Mouse (Mus musculus): ENCODE measurements around the gene Ddost.

Ddost gene

DNA sequence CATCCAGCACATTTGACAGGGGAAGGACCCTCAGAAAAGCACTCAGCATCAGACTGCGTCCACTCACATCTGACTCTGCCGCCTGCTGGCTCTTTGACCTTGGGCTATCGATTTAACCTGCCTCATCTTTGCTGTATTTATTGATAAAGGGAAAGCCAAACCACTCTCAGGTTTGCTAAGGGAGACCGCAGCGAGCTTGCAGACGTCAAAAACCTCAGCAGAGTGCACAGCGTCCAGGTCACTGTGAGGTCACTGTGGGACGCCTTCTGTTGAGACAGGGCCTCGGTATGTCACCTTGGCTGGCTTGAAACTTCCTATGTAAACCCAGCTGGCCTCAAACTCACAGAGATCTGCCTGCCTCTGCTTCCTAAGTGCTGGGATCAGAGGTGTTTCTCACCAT, 32.8 kb downstream of the Ddost start:
- DNase-seq (ENCODE audit: low spot score), result no peak

DNA sequence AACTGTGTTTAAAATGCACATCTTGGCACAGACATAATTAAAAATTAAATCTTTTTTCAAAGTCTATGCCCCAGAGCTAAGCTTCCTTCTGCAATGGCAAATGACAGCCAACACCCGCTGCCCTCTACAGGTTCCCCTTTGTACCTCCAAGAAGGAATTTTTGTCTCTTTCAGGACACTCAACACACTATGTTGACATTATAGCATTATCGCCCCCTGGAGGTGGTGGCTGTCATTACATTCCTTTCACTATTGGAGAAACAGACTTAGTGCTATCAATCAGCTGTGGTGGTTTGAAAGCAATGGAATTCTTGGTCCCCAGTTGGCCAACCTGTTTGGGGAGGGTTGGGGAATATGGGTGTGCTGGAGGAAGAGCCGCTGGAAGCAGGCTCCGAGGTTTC, 35.4 kb downstream of the Ddost start:
- peak; percentile 43 for DNase-seq (ENCODE audit: low spot score)

DNA sequence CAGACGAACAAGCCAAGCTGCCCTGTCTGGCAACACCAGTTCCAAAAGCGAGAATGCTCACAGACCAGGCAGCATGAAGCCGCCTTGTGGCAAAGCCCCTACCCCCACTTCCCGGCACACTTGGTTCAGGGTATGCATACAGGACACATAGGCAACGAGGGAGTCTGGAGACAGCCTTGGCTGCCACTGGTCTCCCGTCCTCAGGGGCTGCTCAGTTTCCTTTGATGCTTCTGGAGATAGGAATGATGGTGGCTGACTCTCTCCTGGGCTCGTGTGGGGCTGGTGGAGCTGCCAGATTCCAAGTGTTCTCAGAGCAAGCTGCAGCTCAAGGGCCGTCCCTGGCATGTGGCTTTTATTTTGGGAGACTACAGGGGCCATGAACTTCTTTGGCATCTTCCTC, 36.9 kb downstream of the Ddost start:
- DNase-seq (ENCODE audit: low spot score), result no peak

DNA sequence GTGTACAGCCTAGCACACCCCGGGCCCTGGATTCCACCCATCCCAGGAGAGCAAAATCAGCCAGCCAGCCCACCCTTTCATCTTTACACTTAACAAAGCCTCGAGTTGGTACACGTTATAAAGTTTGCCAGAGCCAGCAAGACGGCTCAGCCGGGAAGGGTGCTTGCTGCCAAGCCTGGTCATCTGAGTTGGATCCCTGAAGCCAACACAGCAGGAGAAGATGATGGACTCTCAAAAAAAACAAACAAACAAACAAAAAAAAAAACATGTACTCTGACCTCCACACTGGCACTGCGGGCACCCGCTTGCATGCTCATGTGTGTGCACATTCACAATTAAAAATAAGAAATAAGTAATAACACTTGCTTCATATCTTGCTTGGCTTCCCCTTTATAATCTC, 37.5 kb downstream of the Ddost start:
- no peak for DNase-seq (ENCODE audit: low spot score)

DNA sequence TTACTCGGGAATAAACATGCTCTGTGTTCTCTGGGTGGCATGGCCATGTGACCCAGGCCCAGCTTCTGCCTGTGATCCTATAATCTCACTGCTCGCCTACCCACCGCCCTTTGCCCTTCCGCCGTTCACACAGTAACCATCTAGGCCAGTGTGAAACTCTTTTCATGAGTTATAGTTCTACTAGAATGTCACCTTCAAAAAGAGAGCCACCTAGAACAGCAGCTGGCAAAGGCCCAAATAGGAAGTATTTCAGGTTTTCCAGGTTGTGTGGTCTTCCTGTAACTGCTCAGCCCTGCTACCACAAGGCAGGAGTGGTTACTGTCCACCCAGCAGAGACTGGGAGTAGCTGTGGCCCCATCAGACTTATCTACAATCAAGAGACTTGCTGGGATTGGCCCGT, 38.2 kb downstream of the Ddost start:
- no peak for DNase-seq (ENCODE audit: low spot score)

DNA sequence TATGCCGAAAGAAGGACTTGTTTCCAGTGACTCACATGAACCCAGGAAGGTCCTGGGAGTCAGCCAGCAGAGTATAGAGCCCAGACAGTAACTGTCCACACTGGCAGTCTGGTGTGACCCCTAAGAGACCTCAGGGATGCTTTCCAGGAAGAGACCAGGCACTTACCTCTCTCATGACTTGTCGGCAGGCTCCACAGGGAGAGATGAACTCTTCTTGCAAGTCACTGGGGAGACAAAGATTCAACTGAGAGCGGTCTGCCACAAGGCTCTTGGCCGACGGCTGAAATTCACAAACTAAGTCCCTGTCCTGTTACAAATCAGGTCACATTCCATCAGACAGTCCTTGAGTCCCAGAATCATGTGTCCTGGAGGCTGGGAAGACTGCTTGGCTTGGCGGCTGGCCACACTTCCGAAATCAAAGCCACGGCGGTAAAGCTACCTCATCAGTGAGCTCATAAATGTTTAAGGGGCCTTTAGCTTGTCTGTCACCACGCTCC, 38.9 kb downstream of the Ddost start:
- no peak for DNase-seq (ENCODE audit: low spot score)

DNA sequence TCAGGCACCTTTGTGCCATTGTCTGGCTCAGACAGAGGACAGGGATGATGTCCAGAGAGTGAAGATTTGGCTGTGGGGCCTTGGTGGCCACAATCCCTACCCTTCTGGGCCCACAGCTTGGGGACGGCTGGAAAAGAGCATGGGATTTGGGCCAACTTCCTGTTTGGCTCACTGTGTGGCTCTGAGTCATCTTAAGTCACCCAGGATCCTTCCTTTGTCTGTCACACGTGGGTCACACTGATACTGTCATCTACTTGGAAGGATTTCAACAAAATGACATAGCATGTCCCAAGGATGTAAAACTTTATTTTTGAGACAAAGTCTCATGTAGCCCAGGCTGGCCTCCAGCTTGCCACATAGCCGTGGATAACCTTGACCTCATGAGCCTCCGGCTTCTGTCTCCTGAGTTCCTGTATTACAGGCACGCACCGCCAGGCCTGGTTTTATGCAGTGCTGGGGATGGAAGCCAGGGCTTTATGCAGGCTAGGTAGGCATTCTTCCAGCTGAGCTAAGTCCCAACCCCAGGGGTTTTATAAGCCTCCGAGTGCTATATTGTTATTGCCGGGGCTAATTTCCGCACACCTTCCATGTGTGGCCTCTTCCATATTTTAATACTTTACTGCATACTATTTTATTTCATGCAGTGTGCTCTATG, 40.5 kb downstream of the Ddost start:
- DNase-seq (ENCODE audit: low spot score), result peak; percentile 19

DNA sequence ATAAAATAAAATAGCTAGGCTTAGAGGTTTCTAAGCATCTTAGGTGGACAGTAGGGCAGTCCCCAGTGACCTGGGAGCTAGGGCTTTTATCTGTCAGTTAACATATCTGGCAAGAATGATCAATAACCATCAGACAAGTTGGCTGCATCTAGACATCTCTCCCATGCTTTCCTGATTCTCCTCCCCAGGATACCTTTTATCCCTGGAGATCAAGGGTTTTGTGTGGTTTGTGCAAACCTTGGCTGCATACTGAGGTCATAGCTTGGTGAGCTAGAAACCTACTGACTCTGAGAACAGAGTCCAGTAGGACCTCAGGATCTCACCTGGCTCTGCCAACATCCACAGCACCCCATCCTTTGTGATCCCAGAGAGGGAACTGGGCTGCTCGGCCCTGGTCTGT, 42.8 kb downstream of the Ddost start:
- no peak for DNase-seq (ENCODE audit: low spot score)

DNA sequence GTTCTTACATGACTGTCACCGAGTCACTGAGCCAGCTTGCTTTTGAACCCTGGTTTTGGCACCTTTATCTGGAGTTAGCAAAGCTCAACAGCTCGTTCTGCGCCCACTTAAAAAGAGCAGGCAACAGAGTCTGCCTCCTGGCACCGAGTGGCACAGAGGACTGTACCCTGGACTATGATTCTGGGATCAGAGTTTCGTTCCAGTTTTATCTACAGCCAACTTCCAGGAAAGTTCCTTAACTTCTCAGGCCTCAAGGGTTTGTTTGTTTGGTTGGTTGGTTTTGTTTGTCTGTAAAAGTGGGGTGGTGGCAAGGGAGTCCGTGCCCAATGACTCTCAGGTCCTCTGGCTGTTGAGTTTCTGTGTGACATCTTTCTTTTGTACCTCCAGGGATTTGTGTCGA, 44.2 kb downstream of the Ddost start:
- DNase-seq (ENCODE audit: low spot score), result no peak

DNA sequence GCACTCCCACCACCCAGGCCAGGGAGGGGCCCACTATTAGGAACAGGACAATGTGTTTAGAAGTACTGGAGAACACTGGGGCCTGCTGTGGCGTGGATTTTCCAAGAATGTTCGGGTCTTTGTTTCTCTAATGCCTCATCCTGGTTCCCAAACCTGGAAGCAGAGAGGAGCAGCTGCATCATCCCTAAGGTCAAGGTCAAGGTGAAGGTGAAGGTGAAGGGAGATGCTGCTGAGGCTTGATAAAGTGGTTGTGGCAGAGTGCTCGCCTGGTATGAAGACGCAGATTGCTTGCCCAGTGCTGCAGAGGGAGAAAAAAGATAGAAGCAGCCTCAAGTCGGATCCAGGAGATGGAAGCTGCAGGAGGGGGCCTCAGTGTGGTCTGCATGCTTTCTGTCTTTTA, 47.3 kb downstream of the Ddost start:
- DNase-seq (ENCODE audit: low spot score), result no peak

DNA sequence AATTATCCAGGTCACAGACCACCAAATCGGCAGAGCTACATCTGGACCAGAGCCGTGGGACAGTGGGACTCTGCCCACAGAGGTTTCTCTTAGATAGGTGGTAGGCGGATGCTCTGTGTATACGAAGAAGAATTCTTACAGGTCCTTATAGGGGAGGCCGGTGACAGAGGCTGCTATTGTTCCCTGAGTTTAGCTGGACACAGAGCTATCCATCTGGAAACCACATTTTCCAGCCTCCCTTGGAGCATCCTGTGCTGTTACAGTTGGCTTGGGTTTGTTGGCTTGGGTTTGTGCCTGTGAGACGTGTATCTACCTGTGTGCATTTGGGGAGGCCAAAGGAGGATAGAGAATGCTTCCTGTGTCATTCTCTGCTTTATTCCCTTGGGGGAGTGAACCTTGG, 48.2 kb downstream of the Ddost start:
- DNase-seq (ENCODE audit: low spot score), result no peak

DNA sequence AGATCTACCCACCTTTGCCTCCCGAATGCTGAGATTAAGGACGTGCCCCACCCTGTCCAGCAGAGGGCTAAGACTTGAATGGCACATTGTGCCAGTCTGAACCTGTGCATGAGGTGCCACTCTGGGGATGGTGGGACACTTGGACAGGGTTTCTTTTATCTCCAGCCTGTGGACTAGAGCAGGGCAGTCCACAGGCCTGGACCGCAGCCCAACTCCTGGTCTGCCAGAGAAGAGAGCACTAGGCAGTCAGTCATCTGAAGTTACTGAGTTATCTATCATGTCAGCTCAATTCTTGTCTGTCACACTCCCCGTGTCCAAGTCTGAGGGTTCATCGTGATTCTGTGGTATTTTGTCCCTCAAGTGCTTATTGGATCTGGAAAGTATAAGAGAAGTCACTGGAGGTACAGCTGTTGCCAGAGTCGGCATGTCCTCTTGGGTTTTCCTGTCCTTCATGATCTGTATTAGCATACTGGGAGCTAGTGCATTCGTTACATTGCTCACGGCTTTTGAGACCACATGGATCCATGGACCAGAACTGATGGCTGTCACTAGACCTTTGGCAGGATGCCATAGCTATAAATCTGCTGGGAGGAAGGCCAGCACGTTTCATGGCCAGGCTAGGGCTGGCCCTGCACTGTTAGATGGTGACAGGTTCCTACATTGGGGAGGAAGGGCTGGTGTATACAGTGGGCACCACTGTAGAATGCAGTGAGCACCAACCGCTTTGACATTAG, 49.1 kb downstream of the Ddost start:
- DNase-seq (ENCODE audit: low spot score), result no peak

DNA sequence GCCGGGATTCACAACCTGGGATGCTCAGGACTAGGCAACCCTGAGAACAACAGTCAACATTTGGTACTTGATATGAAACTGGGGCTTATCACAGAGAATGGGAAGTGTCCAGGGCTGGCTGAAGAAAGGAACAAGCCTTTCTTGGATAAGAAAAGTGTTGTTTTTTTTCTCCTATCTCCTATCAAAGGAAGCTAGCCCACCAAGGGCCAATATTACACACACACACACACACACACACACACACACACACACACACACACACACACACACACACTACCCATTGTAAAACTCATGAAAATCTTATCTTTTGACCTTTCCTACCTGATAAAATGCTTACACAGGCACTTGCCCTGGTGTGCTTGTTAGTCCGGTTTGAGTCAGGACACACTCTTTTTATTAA, 51.0 kb downstream of the Ddost start:
- DNase-seq (ENCODE audit: low spot score), result no peak

DNA sequence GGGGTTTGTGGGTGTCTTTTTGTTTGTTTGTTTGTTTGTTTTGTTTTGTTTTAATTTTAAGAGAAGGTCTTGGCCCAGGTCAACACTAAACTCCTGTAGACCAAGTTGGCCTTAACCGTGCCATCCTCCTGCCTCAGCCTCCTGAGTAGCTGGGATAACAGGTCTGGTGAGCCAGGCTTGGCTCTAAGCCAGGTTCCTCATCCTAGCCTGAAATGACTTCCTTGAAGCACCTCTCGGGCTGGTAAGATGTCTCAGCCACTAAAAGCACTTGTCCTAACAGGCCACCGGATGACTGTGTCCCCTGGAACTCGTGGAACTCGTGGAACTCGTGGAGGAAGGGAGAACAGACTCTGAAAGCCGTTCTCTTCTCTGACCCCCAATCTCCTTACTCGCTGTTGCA, 51.6 kb downstream of the Ddost start:
- DNase-seq (ENCODE audit: low spot score), result no peak

DNA sequence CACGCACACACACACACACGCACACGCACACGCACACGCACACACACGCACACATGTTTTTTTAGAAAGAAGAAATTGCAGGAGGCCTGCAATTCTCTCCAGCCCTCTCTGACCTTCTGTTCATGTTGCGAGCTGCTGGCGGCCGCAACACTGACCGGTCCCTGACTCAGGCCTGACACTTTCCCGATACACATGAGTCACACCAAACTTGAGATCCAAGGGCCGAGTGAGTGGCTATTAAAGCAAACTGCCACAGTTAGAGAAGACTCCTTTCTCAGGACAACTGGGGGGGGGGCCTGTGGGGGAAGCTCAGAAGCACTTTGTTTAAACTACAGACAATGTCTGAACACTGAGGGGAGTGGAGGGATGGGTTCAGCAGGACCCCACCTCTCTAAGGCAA, 52.0 kb downstream of the Ddost start:
- no peak for DNase-seq (ENCODE audit: low spot score)

DNA sequence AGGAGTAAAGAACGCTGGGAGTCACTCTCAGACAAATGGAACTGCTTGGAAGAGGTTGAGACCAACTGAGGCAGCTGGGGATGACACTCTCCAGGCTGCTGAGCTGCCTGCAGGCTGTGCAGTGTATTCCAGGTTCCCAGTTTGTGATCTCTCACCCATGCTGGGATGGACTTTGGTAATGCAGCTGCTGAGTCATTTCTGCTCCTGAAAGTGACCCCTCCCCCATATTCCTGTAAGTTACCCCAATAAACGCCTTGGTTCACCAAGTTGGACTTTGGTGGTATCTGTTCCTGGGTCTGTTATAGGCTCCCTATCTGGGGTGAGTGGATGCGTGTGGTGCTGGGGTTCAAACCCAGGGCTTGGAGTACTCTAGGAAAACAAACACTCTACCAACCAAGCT, 53.6 kb downstream of the Ddost start:
- no peak for DNase-seq (ENCODE audit: low spot score)

DNA sequence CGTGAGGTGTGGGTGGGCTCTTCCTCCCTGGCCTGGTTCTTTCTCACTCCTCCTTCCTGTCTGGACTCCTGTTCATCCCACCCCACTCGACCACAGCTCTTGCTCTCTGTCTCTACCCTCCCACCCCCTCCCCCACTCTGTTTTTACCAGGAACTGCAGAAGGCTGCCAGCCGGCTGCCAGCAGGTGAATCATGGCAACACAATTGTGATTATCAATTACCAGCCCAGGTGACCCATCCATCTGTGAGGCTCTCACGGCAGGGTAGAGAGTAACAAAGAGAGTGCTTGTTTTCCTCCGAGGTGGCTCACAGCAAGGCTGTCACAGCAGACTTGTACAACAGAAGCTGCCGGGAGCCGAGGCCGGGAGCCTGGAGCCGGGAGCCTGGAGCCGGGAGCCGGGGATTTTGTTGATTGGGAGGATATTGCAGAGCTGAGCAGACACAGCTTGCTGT, 56.9 kb downstream of the Ddost start:
- DNase-seq (ENCODE audit: low spot score), result no peak

Measured in adipocyte (in vitro differentiated cells).